Mouse (Mus musculus): Measurements from ENCODE around the gene Sox21.
A peak's percentile ranks its signal among the peaks of the same experiment; 100 is the strongest.

Gene Sox21

GRCm38 (mm10) chr14:118236886-118237289, at the start of gene Sox21:
Sox21 (minus strand) TSS chr14:118237030.
- DNase-seq (ENCODE audit: low read depth, low spot score): peak; percentile 58

GRCm38 (mm10) chr14:118286096-118286495, 49.3 kb upstream of the Sox21 start:
- no peak for DNase-seq (ENCODE audit: low read depth, low spot score)

GRCm38 (mm10) chr14:118282917-118283316, 46.1 kb upstream of the Sox21 start:
- peak; percentile 34 for DNase-seq (ENCODE audit: low read depth, low spot score)

- no peak for DNase-seq (ENCODE audit: low read depth, low spot score)
These were observed 45.4 kb upstream of the Sox21 start for GRCm38 (mm10) chr14:118282272-118282671.

GRCm38 (mm10) chr14:118277704-118278498, 41.1 kb upstream of the Sox21 start:
- no peak for DNase-seq (ENCODE audit: low read depth, low spot score)

- DNase-seq (ENCODE audit: low read depth, low spot score): no peak
These were observed 36.0 kb upstream of the Sox21 start for GRCm38 (mm10) chr14:118272594-118273555.

- DNase-seq (ENCODE audit: low read depth, low spot score): no peak
These were observed 32.0 kb upstream of the Sox21 start for GRCm38 (mm10) chr14:118268849-118269248.

- no peak for DNase-seq (ENCODE audit: low read depth, low spot score)
These were observed 29.8 kb upstream of the Sox21 start, which contains the start of gene Gm9376 for GRCm38 (mm10) chr14:118266660-118267059. Gm9376 (plus strand) TSS chr14:118266960.

- DNase-seq (ENCODE audit: low read depth, low spot score): no peak
These were observed 16.6 kb upstream of the Sox21 start for GRCm38 (mm10) chr14:118253381-118253780.

GRCm38 (mm10) chr14:118241416-118241815, 4.6 kb upstream of the Sox21 start:
- no peak for DNase-seq (ENCODE audit: low read depth, low spot score)

GRCm38 (mm10) chr14:118239351-118239750, 2.5 kb upstream of the Sox21 start:
- no peak for DNase-seq (ENCODE audit: low read depth, low spot score)

GRCm38 (mm10) chr14:118237786-118238185, 956 bp upstream of the Sox21 start:
- DNase-seq (ENCODE audit: low read depth, low spot score): no peak

- peak; percentile 23 for DNase-seq (ENCODE audit: low read depth, low spot score)
These were observed 601 bp downstream of the Sox21 start for GRCm38 (mm10) chr14:118235973-118236885.

GRCm38 (mm10) chr14:118235361-118235972, 1.4 kb downstream of the Sox21 start:
- peak; percentile 30 for DNase-seq (ENCODE audit: low read depth, low spot score)

- DNase-seq (ENCODE audit: low read depth, low spot score): peak; percentile 14
These were observed 2.2 kb downstream of the Sox21 start for GRCm38 (mm10) chr14:118234541-118235210.

- peak; percentile 35 for DNase-seq (ENCODE audit: low read depth, low spot score)
These were observed 2.9 kb downstream of the Sox21 start for GRCm38 (mm10) chr14:118233786-118234540.

- DNase-seq (ENCODE audit: low read depth, low spot score): no peak
These were observed 4.4 kb downstream of the Sox21 start for GRCm38 (mm10) chr14:118232381-118232970.

GRCm38 (mm10) chr14:118226471-118227155, 10.2 kb downstream of the Sox21 start:
- DNase-seq (ENCODE audit: low read depth, low spot score): no peak

Data from forelimb bud, embryonic 11.5 days (tissue).